9 mouse cellular contexts compared by ENCODE assay signal in the genomic region with DNA sequence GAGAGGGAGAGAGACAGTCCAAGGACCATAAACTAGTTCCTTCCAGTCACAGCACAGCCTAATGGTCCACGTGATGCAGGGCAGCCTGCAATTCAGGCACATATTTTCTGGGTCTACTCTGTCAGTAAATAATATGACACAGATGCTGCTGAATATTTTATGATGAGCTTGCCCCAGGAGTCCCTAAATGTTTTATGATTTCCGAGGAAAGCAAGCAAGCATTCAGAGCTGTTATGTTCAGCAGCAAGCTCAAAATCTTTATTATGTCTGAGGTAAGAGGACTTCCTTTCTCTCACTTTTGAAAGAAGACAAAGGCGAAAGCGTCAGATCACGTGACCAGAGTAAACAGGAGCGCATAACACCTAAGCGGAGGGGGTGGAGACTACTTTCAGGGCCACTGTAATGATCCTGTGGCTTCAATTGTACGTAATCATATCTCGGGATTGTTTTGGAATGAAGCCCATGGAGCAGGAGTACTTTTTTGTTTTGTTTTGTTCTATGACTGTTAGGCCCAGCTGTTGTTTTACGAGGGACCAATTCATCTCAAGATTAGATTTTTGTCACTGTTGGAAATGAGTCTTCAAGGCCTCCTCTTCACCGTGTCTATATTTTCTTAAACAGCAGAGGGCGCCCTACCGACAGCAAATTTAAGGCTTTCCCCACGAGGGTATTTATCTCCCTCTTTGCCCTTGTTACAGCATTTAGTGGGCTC.
DNase-seq lines count a peak whose midpoint lies in the region; ATAC-seq and TF ChIP-seq lines count a peak whose summit lies in the region.
"Had no signal": no experiment of that assay in that cellular context is flagged by ENCODE, and none has a peak within 500 bp of the region (broad histone marks: within the 10 kb centered on the region; RNA-seq: fewer than 3 reads in every experiment).

No protein-coding gene starts in this region.

- no peak overlapping the region for H3K4me3 ChIP-seq in liver, adult 2 months (ENCODE audit: insufficient read depth, low read depth, low read length)
- no peak overlapping the region for H3K4me3 ChIP-seq in cerebellum, adult 2 months (replicated peaks; ENCODE audit: insufficient read depth, low read depth, low read length)
- no peak overlapping the region for H3K4me3 ChIP-seq in myocyte

- DNase-seq in liver, adult 2 months (ENCODE audit: extremely low read depth, low read depth, low spot score), result peak; percentile 56
- DNase-seq in liver, result no peak
- peak; percentile 18 to 19 for DNase-seq in cerebellum, adult 2 months
- DNase-seq in kidney, adult 18-20 months, result peak; percentile 40
- peak; percentile 67 to 81 for DNase-seq in left cerebral cortex, postnatal 25 days (ENCODE audit: low spot score in 2 of 2)
- peak; percentile 15 for DNase-seq in yolk sac, embryonic 10.5 days (ENCODE audit: low spot score)

- no peak overlapping the region for H3K9ac ChIP-seq in liver, adult 2 months (ENCODE audit: low read depth, low read length)

- no peaks in the 10 kb centered on the region for H3K36me3 ChIP-seq in liver, adult 2 months (ENCODE audit: control insufficient read depth, insufficient read depth, low read length)
- H3K36me3 ChIP-seq in myocyte (ENCODE audit: control insufficient read depth, insufficient read depth), result no peaks in the 10 kb centered on the region

- H3K4me1 ChIP-seq in liver, adult 2 months (ENCODE audit: control insufficient read depth, insufficient read depth, low read length), result no peaks in the 10 kb centered on the region
- no peaks in the 10 kb centered on the region for H3K4me1 ChIP-seq in cerebellum, adult 2 months (ENCODE audit: control insufficient read depth, insufficient read depth, low read length)

- TF ChIP-seq POLR2A in liver, adult 2 months (IDR thresholded peaks at IDR 0.05; ENCODE audit: extremely low read depth, insufficient read depth, low read length), result no peak
- no peak for TF ChIP-seq POLR2A in cerebellum, adult 2 months (IDR thresholded peaks at IDR 0.05; ENCODE audit: borderline replicate concordance, insufficient read depth, low read length)
- no peak for TF ChIP-seq POLR2A in myocyte (IDR thresholded peaks at IDR 0.05; ENCODE audit: insufficient read length, low read depth)

- 0 out of 2 replicates have a peak, but pooled peaks have one; percentile 14 for TF ChIP-seq CTCF in liver, adult 2 months (IDR thresholded peaks at IDR 0.05; ENCODE audit: low read depth, low read length)
- TF ChIP-seq CTCF in cerebellum, adult 2 months (IDR thresholded peaks at IDR 0.05; ENCODE audit: borderline replicate concordance, insufficient read depth, low read depth, low read length), result peak; percentile 25; the same call in 1 of the 2 replicates

- 21% methylated on average over 14 of the region's 14 CpGs for WGBS in liver, adult 2 months
- WGBS in cerebellum, adult 2 months, result 51% methylated on average over 14 of the region's 14 CpGs

- H3K27me3 ChIP-seq in liver, adult 2 months (ENCODE audit: control insufficient read depth, insufficient read depth, low read length), result no peaks in the 10 kb centered on the region
- H3K27me3 ChIP-seq in cerebellum, adult 2 months (ENCODE audit: control insufficient read depth, insufficient read depth, low read length), result no peaks in the 10 kb centered on the region
- H3K27me3 ChIP-seq in myocyte (ENCODE audit: control insufficient read depth, insufficient read depth, insufficient read length), result no peaks in the 10 kb centered on the region

- intact Hi-C loops in left cerebral cortex, postnatal 25 days (cut with DNase I), result loop anchor here (5.0 to 10.0 kb wide), 2 partner anchors 79 to 554 kb away; no protein-coding TSS in a partner anchor

- H3ac ChIP-seq in myocyte (ENCODE audit: control insufficient read depth, insufficient read length), result no peak overlapping the region

- no peak overlapping the region for H3K27ac ChIP-seq in liver, adult 2 months (replicated peaks; ENCODE audit: insufficient read depth, low read depth, low read length)
- no peak overlapping the region for H3K27ac ChIP-seq in cerebellum, adult 2 months (ENCODE audit: insufficient read depth, low read length)
- H3K27ac ChIP-seq: macrophage had no signal

- H3K4me2 ChIP-seq in myocyte (ENCODE audit: low read depth), result peak overlapping the region; percentile 37

- peak; percentile 81 for ATAC-seq in frontal cortex, adult (ENCODE audit: low TSS enrichment)

- no peaks in the 10 kb centered on the region for H3K79me2 ChIP-seq in liver, adult 2 months (ENCODE audit: control insufficient read depth, insufficient read depth, low read length)
- no peaks in the 10 kb centered on the region for H3K79me2 ChIP-seq in myocyte (ENCODE audit: control insufficient read depth, insufficient read depth)

TF ChIP-seq in myocyte, 11 proteins besides CTCF, POLR2A, EP300 and RAD21:
- TF ChIP-seq MAX (IDR thresholded peaks at IDR 0.05; ENCODE audit: low read depth), result no peak
- no peak for TF ChIP-seq REST (IDR thresholded peaks at IDR 0.05; ENCODE audit: insufficient read depth, insufficient read length)
- TF ChIP-seq USF1 (IDR thresholded peaks at IDR 0.05; ENCODE audit: low read depth), result peak; percentile 37
- TF ChIP-seq MYOG (IDR thresholded peaks at IDR 0.05; ENCODE audit: control insufficient read depth in 1 of 3, insufficient read depth in 1 of 3, insufficient read length in 2 of 3, low read depth in 2 of 3), result no peak
- TF ChIP-seq CEBPB (IDR thresholded peaks at IDR 0.05; ENCODE audit: insufficient read depth, poor library complexity, severe bottlenecking), result no peak
